Mouse (Mus musculus) layer of hippocampus, postnatal 36 days (tissue): ENCODE results near the gene St6galnac1. TPM values are rescaled to one million over a fixed set of nuclear protein-coding genes. Genes with fewer than 3 reads are reported as not detected.

Experiments used
- DNase-seq, 2 experiments: peaks; one replicate each; pipeline ENCODE4 v3.0.0; 2022
- total RNA-seq, 2 experiments: library from RNA; stranded (reverse); gene quantifications; 2 replicates each; pipeline ENCODE4 v1.2.3; 2021

Gene St6galnac1
- total RNA-seq, 2 experiments from 2014 or later, result not detected

- no peak for DNase-seq
Measured at GRCm38 (mm10) chr11:116725031-116725948, 50.0 kb downstream of the St6galnac1 start.

GRCm38 (mm10) chr11:116723064-116723463 is 52.2 kb downstream of the St6galnac1 start:
- no peak for DNase-seq

- DNase-seq, result no peak
Measured at GRCm38 (mm10) chr11:116721548-116722271, 53.6 kb downstream of the St6galnac1 start.

- no peak for DNase-seq
Measured at GRCm38 (mm10) chr11:116720319-116720865, 54.9 kb downstream of the St6galnac1 start.

Other genes with a start within 250 kb of the St6galnac1 start
- gene Sphk1, start 244.6 kb downstream of the St6galnac1 start, total RNA-seq, result 1 to 10 TPM; 1.3 to 2.4 TPM
- 10 to 100 TPM; 91.3 to 98.8 TPM for gene Ube2o, start 194.1 kb downstream of the St6galnac1 start, total RNA-seq
- gene Aanat, start 189.1 kb downstream of the St6galnac1 start, total RNA-seq, result under 1 TPM; 0.33 to 0.77 TPM
- gene Rhbdf2, start 148.5 kb downstream of the St6galnac1 start, total RNA-seq, result 1 to 10 TPM in 1 of 2 experiments, under 1 TPM in 1; 0.90 to 1.4 TPM
- 1 to 10 TPM; 5.0 to 5.2 TPM for gene Prcd, start 122.0 kb downstream of the St6galnac1 start, total RNA-seq
- 10 to 100 TPM; 72.2 to 74.8 TPM for gene Cygb, start 121.2 kb downstream of the St6galnac1 start, total RNA-seq
- 10 to 100 TPM; 22.3 to 22.6 TPM for gene Mxra7, start 52.5 kb upstream of the St6galnac1 start, total RNA-seq
- 10 to 100 TPM; 30.3 to 30.4 TPM for gene Mettl23, start 67.8 kb upstream of the St6galnac1 start, total RNA-seq
- gene Jmjd6, start 67.9 kb upstream of the St6galnac1 start, total RNA-seq, result 10 to 100 TPM; 35.0 to 44.9 TPM
- gene Mfsd11, start 76.9 kb upstream of the St6galnac1 start, total RNA-seq, result 10 to 100 TPM; 38.7 to 51.4 TPM
- gene Srsf2, start 77.6 kb upstream of the St6galnac1 start, total RNA-seq, result 100 to 1,000 TPM; 170 to 180 TPM
- gene Mgat5b, start 143.4 kb upstream of the St6galnac1 start, total RNA-seq, result 10 to 100 TPM; 44.9 to 51.7 TPM